Mouse (Mus musculus) hindbrain, embryonic 11.5 days (tissue): ENCODE results near the gene Rnf130. TPM values are rescaled to one million over a fixed set of nuclear protein-coding genes. Genes with fewer than 3 reads are reported as not detected.

ENCODE experiments used
- ATAC-seq: fragments of 200-750 bp; cut with Nextera tagmentation; 2 replicates; pipeline ENCODE4 v1.8.0; 2017; ENCODE audit warnings: mild to moderate bottlenecking, moderate TSS enrichment, moderate library complexity; ENCODE audit not compliant: low FRiP score
- DNase-seq: peaks from one replicate; pipeline ENCODE4 v3.0.0-alpha.2; 2015; ENCODE audit warnings: low spot score
- H3K27ac ChIP-seq: fragments of 300-500 bp; sonication (generic); 2 replicates; pipeline ENCODE4 v1.5.1; 2014; ENCODE audit warnings: mild to moderate bottlenecking, low read depth, low read length
- H3K27me3 ChIP-seq: fragments of 300-500 bp; sonication (generic); 2 replicates; pipeline ENCODE4 v1.6.1; 2014; ENCODE audit warnings: mild to moderate bottlenecking, low read length, moderate library complexity, mixed read lengths; ENCODE audit not compliant: control insufficient read depth, insufficient read depth
- H3K36me3 ChIP-seq: fragments of 300-500 bp; sonication (generic); 2 replicates; pipeline ENCODE4 v1.6.1; 2014; ENCODE audit warnings: mild to moderate bottlenecking, low read length, moderate library complexity, mixed read lengths; ENCODE audit not compliant: control insufficient read depth, insufficient read depth
- H3K4me1 ChIP-seq: fragments of 300-500 bp; sonication (generic); replicated peaks from 2 replicates; pipeline ENCODE4 v1.6.1; 2014; ENCODE audit warnings: low read length, mixed read lengths; ENCODE audit not compliant: control insufficient read depth, insufficient read depth
- H3K4me2 ChIP-seq: fragments of 300-500 bp; sonication (generic); replicated peaks from 2 replicates; pipeline ENCODE4 v1.6.1; 2014; ENCODE audit warnings: mild to moderate bottlenecking, low read depth, low read length
- H3K4me3 ChIP-seq: fragments of 300-500 bp; sonication (generic); 2 replicates; pipeline ENCODE4 v1.5.1; 2014; ENCODE audit warnings: low read depth, low read length
- H3K9ac ChIP-seq: fragments of 300-500 bp; sonication (generic); 2 replicates; pipeline ENCODE4 v1.6.1; 2014; ENCODE audit warnings: low read depth, low read length
- H3K9me3 ChIP-seq: fragments of 300-500 bp; sonication (generic); 2 replicates; pipeline ENCODE4 v1.6.1; 2016; ENCODE audit warnings: low read length; ENCODE audit not compliant: control insufficient read depth
- WGBS: fragments of 180-500 bp; shearing (Covaris S2); extraction: QIAGEN DNeasy Blood & Tissue Kit; methylation state at CpG from one replicate; pipeline ENCODE4 v1.1.7; 2014; 5-methylcytosine and 5-hydroxymethylcytosine counted together
- polyA plus RNA-seq: library from polyadenylated mRNA; unstranded; fragments of >200 nt; fragmentation: Nextera tagmentation; extraction: Ambion mirVana; gene quantifications from 2 replicates; pipeline ENCODE4 v1.2.1, GENCODE M21; 2014

Rnf130 gene
- polyA plus RNA-seq, 1 experiment from 2014 or later = 81.0 TPM

DNA sequence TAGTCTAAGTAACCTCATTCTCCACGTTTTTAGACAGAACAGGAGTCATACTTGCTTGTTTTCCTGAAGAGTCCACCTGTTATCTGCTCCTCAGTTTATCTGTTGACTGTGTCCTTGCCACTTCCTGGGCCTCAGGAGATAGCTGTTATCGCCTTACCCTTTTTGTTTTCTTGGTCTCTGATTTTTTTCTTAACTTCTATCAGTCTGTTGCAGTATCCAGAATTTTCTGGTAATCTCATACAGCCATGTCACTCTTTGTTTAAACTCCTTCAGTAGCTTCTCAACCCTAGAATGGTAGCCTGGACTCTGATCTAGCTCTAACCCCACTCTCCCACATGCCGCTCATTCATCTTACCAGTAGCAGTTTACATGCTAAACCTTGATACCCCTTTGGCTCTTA lies 10.6 kb downstream of the Rnf130 start:
- no peak overlapping the region for H3K9ac ChIP-seq
- 80% methylated on average over 3 of the region's 3 CpGs for WGBS
- no peak overlapping the region for H3K27ac ChIP-seq
- H3K4me2 ChIP-seq = no peak overlapping the region
- no peak for ATAC-seq
- H3K27me3 ChIP-seq = no peaks in the 10 kb centered on the region
- no peaks in the 10 kb centered on the region for H3K9me3 ChIP-seq
- no peak overlapping the region for H3K4me3 ChIP-seq
- H3K4me1 ChIP-seq = no peaks in the 10 kb centered on the region
- H3K36me3 ChIP-seq = no peaks in the 10 kb centered on the region
- no peak for DNase-seq

DNA sequence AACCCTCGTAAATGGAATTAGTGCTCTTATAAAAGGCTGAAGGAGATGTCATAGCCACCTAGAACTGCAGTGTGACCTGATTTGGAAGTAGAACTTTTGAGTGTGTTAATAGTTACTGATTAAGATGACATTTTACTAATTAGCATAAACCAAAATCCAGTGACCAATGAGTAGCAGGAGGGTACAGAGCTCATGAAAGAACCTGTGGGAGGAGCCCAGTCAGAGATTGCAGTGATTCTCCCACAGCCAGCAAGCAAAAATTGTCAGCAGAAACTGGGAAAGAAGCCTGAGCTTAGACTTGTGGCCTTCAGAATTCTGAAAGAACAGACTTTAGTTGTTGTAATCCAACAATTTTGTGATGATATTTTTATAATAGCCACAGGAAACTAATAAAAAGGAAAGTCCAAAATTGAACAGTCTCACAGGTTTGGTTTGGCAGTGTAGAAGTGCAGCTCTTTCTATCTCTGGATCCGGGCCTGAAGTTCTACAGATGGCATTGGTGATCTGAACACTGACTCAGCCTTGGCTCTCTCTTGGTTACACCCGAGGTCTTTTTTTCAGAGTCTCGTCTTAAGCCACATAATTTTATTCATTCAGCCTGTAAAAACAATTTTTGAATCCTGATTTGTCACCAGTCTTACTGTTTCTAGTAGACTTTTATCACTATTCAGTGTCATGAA lies 11.8 kb downstream of the Rnf130 start:
- Histone ChIP-seq H3K9ac (no peak overlapping the region), H3K9me3 (no peaks in the 10 kb centered on the region), H3K4me1 (no peaks in the 10 kb centered on the region), H3K4me3 (no peak overlapping the region), H3K36me3 (no peaks in the 10 kb centered on the region), H3K27me3 (no peaks in the 10 kb centered on the region), H3K27ac (no peak overlapping the region), H3K4me2 (no peak overlapping the region)
- WGBS = 93% methylated on average over 4 of the region's 4 CpGs
- ATAC-seq (no peak), DNase-seq (no peak)

DNA sequence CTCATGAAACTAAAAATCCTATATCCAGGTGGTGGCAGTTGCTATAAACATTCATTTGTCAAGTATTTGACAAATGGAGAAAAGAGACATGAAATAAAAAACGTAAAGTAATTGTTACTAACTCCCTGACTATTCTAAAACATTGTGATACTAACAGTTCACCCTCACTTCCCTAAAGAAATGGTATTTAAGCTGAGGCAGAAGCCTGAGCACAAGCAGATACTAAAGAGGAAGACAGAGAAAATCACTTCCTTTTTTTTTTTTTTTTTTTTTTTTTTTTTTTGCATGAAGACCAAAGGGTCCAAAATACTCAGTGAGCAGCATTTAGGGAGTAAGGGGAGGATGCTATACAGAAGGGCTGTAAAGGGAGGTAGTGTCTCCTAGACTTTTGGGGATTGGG lies 13.6 kb downstream of the Rnf130 start:
- no peaks in the 10 kb centered on the region for H3K9me3 ChIP-seq
- WGBS = 92% methylated on average over 1 of the region's 1 CpGs

DNA sequence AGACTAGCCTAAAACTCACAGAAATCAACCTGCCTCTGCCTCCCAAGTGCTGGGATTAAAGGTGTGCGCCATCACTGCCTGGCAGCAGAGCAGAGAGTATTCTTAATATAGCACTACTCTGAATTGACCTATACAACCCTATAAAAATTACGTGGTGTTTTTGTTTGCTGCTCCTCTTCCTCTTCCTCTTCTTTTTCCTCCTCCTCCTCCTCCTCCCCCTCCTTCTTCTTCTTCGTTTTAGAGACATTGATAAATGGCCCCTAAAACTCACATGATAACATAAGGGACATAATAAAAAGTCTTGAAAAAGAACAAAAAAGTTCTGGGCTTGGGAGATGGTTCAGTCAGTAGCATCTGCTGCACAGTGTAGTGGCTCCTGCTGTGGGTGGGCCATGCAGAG lies 16.0 kb downstream of the Rnf130 start:
- H3K9ac ChIP-seq = no peak overlapping the region
- no peaks in the 10 kb centered on the region for H3K4me1 ChIP-seq
- H3K9me3 ChIP-seq = no peaks in the 10 kb centered on the region
- no peak overlapping the region for H3K27ac ChIP-seq
- H3K4me3 ChIP-seq = no peak overlapping the region
- DNase-seq = no peak
- H3K4me2 ChIP-seq = no peak overlapping the region
- no peaks in the 10 kb centered on the region for H3K36me3 ChIP-seq
- no peaks in the 10 kb centered on the region for H3K27me3 ChIP-seq
- 86% methylated on average over 3 of the region's 3 CpGs for WGBS
- ATAC-seq = no peak

More for the DNA sequence above, 13.6 kb downstream of the Rnf130 start:
- Histone ChIP-seq H3K27me3 (no peaks in the 10 kb centered on the region), H3K4me3 (no peak overlapping the region), H3K9ac (no peak overlapping the region), H3K36me3 (no peaks in the 10 kb centered on the region), H3K4me1 (no peaks in the 10 kb centered on the region), H3K4me2 (no peak overlapping the region), H3K27ac (no peak overlapping the region)
- no peak for DNase-seq
- ATAC-seq = no peak

DNA sequence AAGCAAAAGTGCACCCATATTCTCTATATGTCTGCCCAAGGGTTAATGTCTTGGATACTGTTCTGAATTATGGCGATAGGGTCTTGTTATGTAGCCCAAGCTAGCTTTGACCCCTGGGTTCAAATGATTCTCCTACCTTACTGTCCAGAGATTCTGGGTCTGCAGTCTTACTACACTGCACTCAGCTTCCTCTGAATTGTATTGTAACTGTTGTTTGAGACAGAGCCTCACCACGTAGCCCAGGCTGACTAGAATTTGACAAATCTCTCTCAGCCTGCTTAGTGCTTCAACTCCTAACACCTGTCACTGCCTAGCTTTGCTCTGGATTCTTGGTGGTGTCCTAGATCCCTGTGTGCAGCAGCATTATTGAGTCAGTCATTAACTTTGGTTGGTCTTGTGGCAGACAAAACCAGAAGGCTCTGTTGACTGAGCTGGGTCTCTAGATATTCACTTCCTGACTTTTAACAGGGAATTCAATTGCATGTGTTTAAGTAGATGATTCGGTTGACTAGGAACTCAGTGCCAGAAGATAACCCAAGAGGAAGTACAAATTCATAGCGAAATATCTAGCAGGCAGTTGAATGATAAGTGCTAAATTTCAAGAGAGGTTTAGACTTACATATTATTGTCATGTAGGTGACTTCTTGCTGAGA lies 17.3 kb downstream of the Rnf130 start:
- Histone ChIP-seq H3K27ac (no peak overlapping the region), H3K9ac (no peak overlapping the region), H3K27me3 (no peaks in the 10 kb centered on the region), H3K4me2 (no peak overlapping the region), H3K9me3 (no peaks in the 10 kb centered on the region), H3K36me3 (no peaks in the 10 kb centered on the region), H3K4me1 (no peaks in the 10 kb centered on the region), H3K4me3 (no peak overlapping the region)
- WGBS = 81% methylated on average over 4 of the region's 4 CpGs
- DNase-seq (no peak), ATAC-seq (no peak)

DNA sequence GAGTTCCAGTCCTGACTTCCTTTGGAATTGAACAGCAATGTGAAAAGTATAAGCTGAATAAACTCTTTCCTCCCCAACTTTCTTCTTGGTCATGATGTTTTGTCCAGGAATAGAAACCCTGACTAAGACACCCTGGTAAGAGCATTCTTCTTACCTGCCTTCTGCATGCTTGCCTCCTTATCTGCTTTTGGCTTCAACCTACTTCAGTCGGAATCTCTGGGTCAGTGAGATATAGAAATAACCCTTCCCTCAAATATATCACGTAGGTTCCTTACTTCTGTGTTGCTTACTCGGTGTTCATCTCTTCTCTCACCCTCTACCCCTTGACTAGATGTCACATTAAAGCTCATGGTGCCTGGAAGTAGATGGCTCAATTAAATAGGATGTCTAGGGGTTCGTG lies 19.3 kb downstream of the Rnf130 start:
- DNase-seq (no peak), ATAC-seq (no peak)
- WGBS = 93% methylated on average over 4 of the region's 4 CpGs
- Histone ChIP-seq H3K4me3 (no peak overlapping the region), H3K4me2 (no peak overlapping the region), H3K9me3 (no peaks in the 10 kb centered on the region), H3K27ac (no peak overlapping the region), H3K27me3 (no peaks in the 10 kb centered on the region), H3K36me3 (no peaks in the 10 kb centered on the region), H3K4me1 (no peaks in the 10 kb centered on the region), H3K9ac (no peak overlapping the region)

DNA sequence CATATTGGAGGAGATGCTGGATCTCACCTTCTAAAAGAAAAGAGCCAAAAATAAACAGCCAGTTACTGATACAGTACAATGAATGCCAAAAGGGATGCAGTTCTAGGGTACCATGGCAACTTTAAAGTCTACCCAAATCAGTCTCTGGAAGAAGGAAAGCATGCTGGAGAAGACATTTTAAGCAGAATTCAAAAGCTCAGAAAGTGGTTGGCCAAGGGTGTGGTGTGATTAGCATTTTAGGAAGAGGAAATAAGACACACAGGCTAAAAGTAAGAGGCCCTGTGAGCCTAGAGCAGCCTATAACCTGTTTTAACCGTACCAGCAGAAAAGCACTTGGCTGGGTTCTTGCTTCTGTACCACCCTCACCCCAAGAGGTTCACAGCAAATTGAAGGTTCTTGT lies 22.5 kb downstream of the Rnf130 start:
- Histone ChIP-seq H3K4me1 (no peaks in the 10 kb centered on the region), H3K9me3 (no peaks in the 10 kb centered on the region), H3K27ac (no peak overlapping the region), H3K4me2 (no peak overlapping the region), H3K4me3 (no peak overlapping the region), H3K27me3 (no peaks in the 10 kb centered on the region), H3K36me3 (no peaks in the 10 kb centered on the region), H3K9ac (no peak overlapping the region)
- no peak for ATAC-seq
- DNase-seq = no peak
- WGBS = 97% methylated on average over 1 of the region's 1 CpGs

DNA sequence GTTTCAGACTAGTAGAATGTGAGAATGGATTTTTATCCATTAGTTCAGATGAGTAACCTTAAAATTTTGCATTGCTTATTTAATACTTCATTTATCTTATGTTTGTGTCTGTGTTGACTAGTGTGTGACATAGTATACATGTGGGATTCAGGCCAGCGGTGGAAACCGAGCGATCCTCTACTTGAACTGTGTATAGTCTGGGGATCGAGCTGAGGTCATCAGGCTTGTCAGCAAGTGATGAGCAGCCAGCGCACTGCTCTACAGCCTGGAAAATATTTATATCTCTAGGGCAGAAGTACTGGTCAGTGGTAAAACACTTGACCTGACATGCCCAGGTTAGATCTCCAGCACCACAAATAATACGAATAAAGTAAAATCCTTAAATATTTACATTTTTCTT lies 23.0 kb downstream of the Rnf130 start:
- Histone ChIP-seq H3K27ac (no peak overlapping the region), H3K27me3 (no peaks in the 10 kb centered on the region), H3K4me2 (no peak overlapping the region), H3K4me1 (no peaks in the 10 kb centered on the region), H3K9me3 (no peaks in the 10 kb centered on the region), H3K36me3 (no peaks in the 10 kb centered on the region), H3K4me3 (no peak overlapping the region), H3K9ac (no peak overlapping the region)
- no peak for DNase-seq
- no peak for ATAC-seq
- 77% methylated on average over 6 of the region's 6 CpGs for WGBS

DNA sequence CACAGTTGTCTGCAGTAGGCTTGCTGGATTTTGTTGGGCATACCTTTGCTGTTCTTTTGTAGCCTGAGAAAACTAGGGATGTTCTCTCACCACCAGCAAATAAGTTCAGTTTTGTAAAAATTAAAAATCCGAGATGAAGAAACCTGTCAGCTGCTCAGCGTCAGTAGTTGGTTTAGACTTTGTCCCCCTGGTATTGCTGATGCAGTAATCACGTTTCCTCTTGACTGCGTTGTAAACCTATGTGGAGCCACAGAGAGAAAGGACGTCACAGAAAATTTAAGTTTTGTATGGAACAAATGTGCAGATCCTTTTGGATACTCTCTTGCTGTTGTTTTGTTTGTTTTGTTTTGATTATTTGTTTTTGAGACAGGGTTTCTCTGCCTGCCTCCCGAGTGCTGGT lies 25.2 kb downstream of the Rnf130 start:
- ATAC-seq = no peak
- no peaks in the 10 kb centered on the region for H3K4me1 ChIP-seq
- WGBS = 78% methylated on average over 6 of the region's 6 CpGs

More for the DNA sequence above, 25.2 kb downstream of the Rnf130 start:
- Histone ChIP-seq H3K36me3 (no peaks in the 10 kb centered on the region), H3K4me2 (no peak overlapping the region), H3K4me3 (no peak overlapping the region), H3K27ac (no peak overlapping the region), H3K9me3 (no peaks in the 10 kb centered on the region), H3K27me3 (no peaks in the 10 kb centered on the region), H3K9ac (no peak overlapping the region)
- no peak for DNase-seq
